Mouse (Mus musculus) Muller cell, postnatal 12 days (primary cell): ENCODE data around the gene Far2.

ENCODE experiments used
- DNase-seq: peaks from one replicate; pipeline ENCODE4 v3.0.0-alpha.2; 2015; ENCODE audit errors: inconsistent ontology term

The Far2 gene

DNA sequence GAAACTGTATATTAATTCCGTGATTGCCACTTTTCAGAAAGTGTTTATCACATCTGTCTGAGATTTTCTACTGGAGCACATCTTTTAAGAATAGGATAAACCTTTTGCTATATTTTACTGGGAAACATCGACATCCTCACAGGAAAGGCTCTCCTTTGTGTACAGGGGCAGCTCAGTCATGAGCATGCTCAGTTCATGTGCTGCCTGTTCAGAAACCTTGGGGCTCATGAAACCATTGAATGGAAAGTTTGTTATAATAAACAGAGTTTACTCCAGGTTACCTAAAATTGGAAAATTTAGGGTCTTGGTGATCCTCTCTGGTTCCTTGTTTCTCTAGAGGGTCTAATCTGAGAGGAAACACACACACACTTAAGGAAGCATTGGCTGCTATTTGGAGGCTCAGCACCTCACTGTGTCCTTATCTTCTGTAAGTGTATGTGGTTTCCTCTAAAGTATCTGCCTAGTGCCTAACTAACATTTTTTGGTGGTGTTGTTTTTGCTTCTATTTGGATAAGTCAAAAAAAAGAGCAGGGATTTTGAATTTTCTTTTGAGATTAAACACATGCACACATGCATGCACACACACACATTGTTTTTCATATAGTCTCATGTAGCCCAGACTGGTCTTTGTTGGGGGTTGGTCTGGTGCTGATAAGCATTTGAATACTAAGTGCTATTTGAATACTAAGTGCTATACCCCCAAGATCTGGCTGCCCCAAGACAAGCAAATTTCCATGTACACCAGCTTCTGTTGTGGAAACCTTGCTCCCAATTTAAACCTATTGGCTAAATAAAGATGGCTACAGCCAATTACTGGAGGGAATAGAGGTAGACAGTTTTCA is 171.4 kb downstream of the Far2 start:
- DNase-seq: no peak

DNA sequence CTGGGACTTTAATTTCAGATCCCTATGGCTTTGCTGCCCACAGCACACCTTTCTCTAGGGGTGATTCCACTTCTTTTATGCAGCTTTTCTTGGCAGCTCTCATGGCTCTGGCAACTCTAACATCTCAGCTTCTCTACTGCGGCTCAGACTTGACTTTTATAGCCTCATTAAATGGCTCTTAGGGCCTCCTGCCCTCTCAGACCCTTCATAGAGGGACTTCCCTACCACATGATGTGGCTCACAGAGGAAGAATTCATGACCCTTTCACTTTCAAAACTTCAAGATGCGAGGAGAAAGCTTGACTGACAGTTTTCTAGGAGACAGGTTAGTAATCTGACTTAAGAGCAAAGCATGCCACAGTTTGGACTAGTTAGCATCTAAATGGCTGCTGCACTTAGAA is 175.6 kb downstream of the Far2 start:
- no peak for DNase-seq

DNA sequence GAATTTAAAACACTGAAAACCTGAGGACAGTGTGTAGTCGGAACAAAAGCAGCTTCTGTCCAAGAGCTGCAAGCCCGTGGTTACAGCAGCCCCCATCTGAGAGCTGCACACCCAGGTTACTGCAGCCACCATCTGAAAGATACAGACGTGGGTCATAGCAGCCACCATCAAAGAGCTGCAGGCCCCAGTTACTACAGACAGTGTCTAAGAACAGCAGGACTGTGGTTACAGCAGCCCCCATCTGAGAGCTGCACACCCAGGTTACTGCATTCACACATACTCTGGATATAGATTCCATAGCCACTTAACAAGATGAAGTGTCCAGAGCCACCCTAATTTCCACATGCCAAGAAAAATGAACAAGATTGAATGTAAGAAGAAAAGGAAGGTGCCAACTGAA is 180.5 kb downstream of the Far2 start:
- DNase-seq: no peak
